Mouse (Mus musculus) CH12.LX (cell line): ENCODE results near the gene Asic4. TPM values are rescaled to one million over a fixed set of nuclear protein-coding genes. Genes with fewer than 3 reads are reported as not detected.

ENCODE experiments used
- DNase-seq: peaks from one replicate; pipeline ENCODE4 v3.0.0-alpha.2; 2013; ENCODE audit errors: extremely low read depth
- H3K27ac ChIP-seq: 2 replicates; pipeline ENCODE4 v1.5.1; 2012; ENCODE audit warnings: low read depth, mild to moderate bottlenecking, control low read depth, moderate library complexity; ENCODE audit not compliant: insufficient read depth
- H3K27me3 ChIP-seq: replicated peaks from 2 replicates; pipeline ENCODE3; 2012; ENCODE audit warnings: inconsistent platforms
- H3K36me3 ChIP-seq, 2 experiments: replicated peaks in 1 of 2; 2 replicates each; pipeline versions ENCODE3 to v1.6.1; 2012; ENCODE audit warnings: inconsistent platforms in 1 of 2, low read length in 1 of 2, mild to moderate bottlenecking in 1 of 2, mixed read lengths in 1 of 2, moderate library complexity in 1 of 2; ENCODE audit not compliant: control insufficient read depth in 1 of 2, insufficient read depth in 1 of 2
- H3K4me1 ChIP-seq, 2 experiments: 2 replicates each; pipeline ENCODE4 v1.6.1; 2012; ENCODE audit warnings: inconsistent platforms in 1 of 2, moderate library complexity in 1 of 2; ENCODE audit not compliant: insufficient read depth in 2 of 2, control insufficient read depth in 1 of 2
- H3K4me2 ChIP-seq: 2 replicates; pipeline ENCODE4 v1.6.1; 2012; ENCODE audit warnings: low read depth, mild to moderate bottlenecking, control low read depth; ENCODE audit not compliant: poor library complexity, insufficient read depth, severe bottlenecking
- H3K4me3 ChIP-seq, 3 experiments: fragments of 150-350 bp in 1 of 3; sonication (generic) in 1 of 3; replicated peaks in 1 of 3; 2 replicates each; pipeline versions ENCODE3 to v1.5.1; 2011 to 2012; ENCODE audit warnings: low read depth in 2 of 3, low read length in 2 of 3, mild to moderate bottlenecking in 2 of 3, moderate library complexity in 2 of 3, control low read depth in 1 of 3, improper control_type of control experiment in 1 of 3, inconsistent platforms in 1 of 3, mixed read lengths in 1 of 3; ENCODE audit not compliant: poor library complexity in 1 of 3
- H3K79me2 ChIP-seq: replicated peaks from 2 replicates; pipeline ENCODE4 v1.6.1; 2012; ENCODE audit warnings: mild to moderate bottlenecking, moderate library complexity; ENCODE audit not compliant: control insufficient read depth, poor library complexity, insufficient read depth, severe bottlenecking; ENCODE audit errors: extremely low read depth
- H3K9ac ChIP-seq: 2 replicates; pipeline ENCODE4 v1.6.1; 2012; ENCODE audit warnings: low read depth, mild to moderate bottlenecking, control low read depth, moderate library complexity; ENCODE audit not compliant: insufficient read depth
- H3K9me3 ChIP-seq: replicated peaks from 2 replicates; pipeline ENCODE3; 2012; ENCODE audit warnings: low read length, inconsistent platforms, mixed read lengths
- CHD1 ChIP-seq: IDR thresholded peaks from 2 replicates; pipeline ENCODE4 v1.6.1; 2012; ENCODE audit warnings: low read depth, low read length, improper control_type of control experiment, inconsistent platforms
- CHD2 ChIP-seq: IDR thresholded peaks from 2 replicates; pipeline ENCODE4 v1.6.1; 2011; ENCODE audit warnings: low read length, improper control_type of control experiment
- CTCF ChIP-seq, 2 experiments: IDR thresholded peaks in 1 of 2; conservative IDR thresholded peaks in 1 of 2; 2 replicates each; pipeline ENCODE4 v1.5.1; 2011 to 2012; ENCODE audit warnings: low read depth in 2 of 2, low read length in 2 of 2, improper control_type of control experiment in 1 of 2, inconsistent platforms in 1 of 2, mild to moderate bottlenecking in 1 of 2, moderate library complexity in 1 of 2
- ELF1 ChIP-seq: IDR thresholded peaks from 2 replicates; pipeline ENCODE4 v1.6.1; 2014; ENCODE audit warnings: low read depth, mild to moderate bottlenecking, inconsistent platforms, low read length, improper control_type of control experiment
- EP300 ChIP-seq: IDR thresholded peaks from 2 replicates; pipeline ENCODE4 v1.6.1; 2011; ENCODE audit warnings: low read length, improper control_type of control experiment
- ETS1 ChIP-seq: conservative IDR thresholded peaks from 2 replicates; pipeline ENCODE4 v1.6.1; 2012; ENCODE audit warnings: low read depth, mild to moderate bottlenecking, inconsistent platforms, low read length, improper control_type of control experiment, moderate library complexity
- MAFK ChIP-seq: IDR thresholded peaks from 2 replicates; pipeline ENCODE4 v1.6.1; 2011; ENCODE audit warnings: low read length, improper control_type of control experiment; ENCODE audit not compliant: insufficient replicate concordance
- MXI1 ChIP-seq: IDR thresholded peaks from 2 replicates; pipeline ENCODE4 v1.6.1; 2011; ENCODE audit warnings: mild to moderate bottlenecking, low read depth, low read length, improper control_type of control experiment
- MYC ChIP-seq: IDR thresholded peaks from 2 replicates; pipeline ENCODE4 v1.6.1; 2011; ENCODE audit warnings: low read depth, mild to moderate bottlenecking, improper control_type of control experiment, low read length
- NELFE ChIP-seq: IDR thresholded peaks from 2 replicates; pipeline ENCODE4 v1.6.1; 2011; ENCODE audit warnings: low read depth, low read length, improper control_type of control experiment
- NRF1 ChIP-seq: IDR thresholded peaks from 2 replicates; pipeline ENCODE4 v1.6.1; 2014; ENCODE audit warnings: low read depth, mild to moderate bottlenecking, inconsistent platforms, low read length, improper control_type of control experiment, moderate library complexity
- POLR2A ChIP-seq: IDR thresholded peaks from 2 replicates; pipeline ENCODE4 v1.6.1; 2011; ENCODE audit warnings: low read depth, mild to moderate bottlenecking, improper control_type of control experiment, low read length
- RCOR1 ChIP-seq: conservative IDR thresholded peaks from 2 replicates; pipeline ENCODE4 v1.6.1; 2012; ENCODE audit warnings: low read depth, mild to moderate bottlenecking, inconsistent platforms, low read length, improper control_type of control experiment
- SIN3A ChIP-seq: IDR thresholded peaks from 2 replicates; pipeline ENCODE4 v1.6.1; 2012; ENCODE audit warnings: low read length, improper control_type of control experiment, inconsistent platforms
- TBP ChIP-seq: conservative IDR thresholded peaks from 2 replicates; pipeline ENCODE4 v1.6.1; 2011; ENCODE audit warnings: low read depth, low read length, improper control_type of control experiment
- TCF12 ChIP-seq: IDR thresholded peaks from 2 replicates; pipeline ENCODE4 v1.6.1; 2014; ENCODE audit warnings: low read depth, mild to moderate bottlenecking, inconsistent platforms, low read length, improper control_type of control experiment
- UBTF ChIP-seq: IDR thresholded peaks from 2 replicates; pipeline ENCODE4 v1.6.1; 2012; ENCODE audit warnings: low read depth, mild to moderate bottlenecking, inconsistent platforms, low read length, improper control_type of control experiment, moderate library complexity
- USF2 ChIP-seq: conservative IDR thresholded peaks from 2 replicates; pipeline ENCODE4 v1.6.1; 2011; ENCODE audit warnings: low read depth, low read length, improper control_type of control experiment
- ZNF384 ChIP-seq: IDR thresholded peaks from 2 replicates; pipeline ENCODE4 v1.6.1; 2012; ENCODE audit warnings: low read depth, low read length, improper control_type of control experiment, inconsistent platforms
- dilution Hi-C: fragments of 300-500 bp; cut with MboI; formaldehyde crosslinking; loops from 2 replicates; pipeline ENCODE4 v1.14.3; 2020; ENCODE audit warnings: low sequenced_read_pairs; ENCODE audit not compliant: extremely low pct_unique_long_range_greater_than_20kb, extremely low pct_ligation_motif_present
- in situ Hi-C: fragments of 300-500 bp; cut with MboI; formaldehyde crosslinking; loops from 3 replicates; pipeline ENCODE4 v1.14.3; 2019; ENCODE audit warnings: low sequenced_read_pairs, low pct_ligation_motif_present, low pct_unique_long_range_greater_than_20kb, mixed read lengths
- polyA plus RNA-seq: library from polyadenylated mRNA; unstranded; fragments of >175 nt; gene quantifications from 2 replicates; pipeline ENCODE4 v1.2.1, GENCODE M21; 2012; ENCODE audit warnings: low read depth; ENCODE audit not compliant: insufficient read length
- total RNA-seq, 2 experiments: library from RNA; depleted of rRNA; stranded (reverse); fragments of 300-350 nt in 1 of 2; fragments of >200 nt in 1 of 2; gene quantifications; 2 replicates each; pipeline ENCODE4 v1.2.3; 2012 to 2014

Gene Asic4
- total and polyA plus RNA-seq, 3 experiments, result not detected

- TF ChIP-seq CHD2, result no peak
- TF ChIP-seq EP300, result no peak
Observed at GRCm38 (mm10) chr1:75458025-75458788, 8.0 kb downstream of the Asic4 start (continued).

- DNase-seq, result no peak
- Histone ChIP-seq H3K9me3 (no peaks in the 10 kb centered on the region), H3K4me1 (peaks cover 0 to 5% of the 10 kb centered on the region in 2 experiments; a peak in 1 of 4 replicates), H3K27me3 (peaks cover 60% of the 10 kb centered on the region), H3K36me3 (no peaks in the 10 kb centered on the region), H3K79me2 (no peaks in the 10 kb centered on the region), H3K4me3 (no peak overlapping the region), H3K4me2 (peak overlapping the region; percentile 73; the same call in 1 of the 2 replicates), H3K27ac (no peak overlapping the region), H3K9ac (no peak overlapping the region)
- dilution Hi-C loops (no loop called here), in situ Hi-C loops (loop anchor here (25.0 kb wide), 1 partner anchor 522 kb away; the partner anchor contains the start of gene Cfap65)
- TF ChIP-seq TCF12 (no peak), NRF1 (no peak), ZNF384 (no peak), POLR2A (no peak), USF2 (no peak), MYC (no peak), RCOR1 (no peak), TBP (no peak), ELF1 (no peak), CHD1 (no peak), CTCF (conservative IDR thresholded peaks at IDR 0.05 in 1 of 2, IDR thresholded peaks at IDR 0.05 in 1 of 2; ENCODE audit: low read depth in 2 of 2, low read length in 2 of 2) (no peak), MXI1 (no peak), CHD2 (no peak), NELFE (no peak), SIN3A (no peak), UBTF (no peak), MAFK (no peak), ETS1 (no peak)
Observed at GRCm38 (mm10) chr1:75458789-75459684, 8.8 kb downstream of the Asic4 start.
